Mouse (Mus musculus): Measurements from ENCODE around the gene Sh2d1a. TPM values are rescaled to one million over a fixed set of nuclear protein-coding genes. Genes with fewer than 3 reads are reported as not detected.

Sh2d1a gene
- polyA plus RNA-seq, 1 experiment from 2014 or later = not detected

DNA sequence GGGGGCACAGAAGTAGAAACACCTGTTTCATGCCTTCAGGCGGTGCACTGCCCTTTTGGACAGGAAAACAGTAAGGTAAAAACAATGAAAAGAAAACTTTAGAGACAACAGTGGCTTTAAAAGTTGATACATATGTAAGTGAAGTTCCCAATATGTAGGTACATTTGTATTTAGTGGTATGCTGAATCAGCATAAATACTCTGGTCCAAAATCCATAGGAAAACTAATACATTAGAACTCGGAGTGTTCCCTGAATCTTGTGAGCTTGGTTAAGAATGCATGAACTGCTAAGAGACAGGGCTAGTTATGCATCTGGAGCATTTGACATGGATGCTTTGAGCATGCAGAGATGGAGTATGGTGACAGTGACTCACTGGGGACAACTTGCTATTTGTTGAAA lies 20.6 kb downstream of the Sh2d1a start:
- no peak overlapping the region for H3K4me2 ChIP-seq (ENCODE audit: low read length)
- H3K27me3 ChIP-seq (ENCODE audit: control insufficient read depth, insufficient read depth, low read length) = no peaks in the 10 kb centered on the region
- H3K4me3 ChIP-seq (ENCODE audit: control insufficient read depth in 1 of 2, insufficient read depth in 1 of 2, low read depth in 1 of 2, low read length in 2 of 2) = no peak overlapping the region
- no peaks in the 10 kb centered on the region for H3K36me3 ChIP-seq (ENCODE audit: control insufficient read depth, insufficient read depth, low read length)
- H3K9ac ChIP-seq (ENCODE audit: low read length) = no peak overlapping the region
- H3K4me1 ChIP-seq (ENCODE audit: control insufficient read depth in 2 of 2, insufficient read depth in 2 of 2, low read length in 2 of 2) = no peaks in the 10 kb centered on the region
- 78% methylated on average over 2 of the region's 2 CpGs for WGBS
- H3K27ac ChIP-seq (replicated peaks in 1 of 2; ENCODE audit: control insufficient read depth in 1 of 2, insufficient read depth in 1 of 2, low read depth in 2 of 2, low read length in 2 of 2) = no peak overlapping the region
- ATAC-seq (ENCODE audit: insufficient number of reproducible peaks, insufficient read depth, low FRiP score, low read depth) = no peak
- H3K9me3 ChIP-seq (ENCODE audit: control insufficient read depth, low read length) = no peaks in the 10 kb centered on the region

DNA sequence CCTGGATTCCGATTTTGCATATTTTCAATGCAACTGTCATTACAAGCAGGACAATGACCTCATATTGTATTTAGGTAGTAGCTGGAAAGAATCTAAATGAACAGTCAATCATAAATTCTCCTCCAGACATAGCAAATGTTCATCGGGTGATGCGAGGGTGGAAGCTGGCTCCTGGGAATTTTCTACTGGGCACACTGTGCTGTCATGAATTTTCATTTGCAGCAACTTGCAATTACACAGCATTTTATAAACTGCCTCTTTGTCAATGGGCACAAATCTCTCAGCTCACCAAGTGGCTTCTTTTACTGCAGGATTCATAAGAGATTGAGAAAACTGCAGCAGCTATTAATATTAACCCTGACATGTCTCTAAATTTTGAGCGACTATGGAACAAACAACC lies 28.4 kb downstream of the Sh2d1a start:
- Histone ChIP-seq H3K27ac (replicated peaks in 1 of 2; ENCODE audit: control insufficient read depth in 1 of 2, insufficient read depth in 1 of 2, low read depth in 2 of 2, low read length in 2 of 2) (no peak overlapping the region), H3K9ac (ENCODE audit: low read length) (no peak overlapping the region), H3K36me3 (ENCODE audit: control insufficient read depth, insufficient read depth, low read length) (no peaks in the 10 kb centered on the region), H3K4me3 (ENCODE audit: control insufficient read depth in 1 of 2, insufficient read depth in 1 of 2, low read depth in 1 of 2, low read length in 2 of 2) (no peak overlapping the region), H3K4me1 (ENCODE audit: control insufficient read depth in 2 of 2, insufficient read depth in 2 of 2, low read length in 2 of 2) (no peaks in the 10 kb centered on the region), H3K4me2 (ENCODE audit: low read length) (no peak overlapping the region), H3K27me3 (ENCODE audit: control insufficient read depth, insufficient read depth, low read length) (no peaks in the 10 kb centered on the region), H3K9me3 (ENCODE audit: control insufficient read depth, low read length) (no peaks in the 10 kb centered on the region)
- 78% methylated on average over 4 of the region's 4 CpGs for WGBS
- ATAC-seq (ENCODE audit: insufficient number of reproducible peaks, insufficient read depth, low FRiP score, low read depth) = no peak

DNA sequence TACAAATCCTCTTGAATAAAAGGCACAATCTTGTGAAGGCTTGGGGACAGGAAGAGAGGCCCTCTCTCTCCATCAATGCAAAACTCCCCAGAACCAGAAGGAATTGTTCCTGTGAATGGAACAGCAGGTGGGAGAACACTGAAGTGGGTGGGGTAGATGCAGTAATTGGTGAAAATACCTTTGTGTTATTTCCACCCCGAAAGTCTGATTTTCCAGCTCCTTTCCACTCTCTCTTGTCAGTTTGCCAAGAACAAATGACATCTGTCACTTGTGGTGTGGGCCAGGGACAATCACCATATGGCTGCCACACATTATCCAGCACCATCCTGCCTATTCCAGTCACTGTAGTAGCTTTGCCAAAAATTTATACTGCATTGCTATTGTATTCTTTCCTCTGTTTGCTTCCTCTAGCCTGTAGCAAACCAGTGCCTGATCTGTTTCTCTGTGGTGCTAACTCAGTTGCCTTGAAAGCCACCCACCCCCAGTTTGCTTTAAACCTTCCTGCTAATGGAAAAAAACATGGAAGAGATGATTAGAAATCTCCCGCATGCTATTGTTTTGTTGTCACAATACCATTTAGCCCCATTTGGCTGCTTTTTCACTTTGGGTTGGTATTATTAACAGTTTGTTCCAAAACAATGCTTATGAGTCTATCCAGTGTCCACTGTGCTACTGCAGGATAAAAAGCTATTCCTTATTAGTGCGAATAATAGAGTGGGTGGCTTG lies 37.9 kb downstream of the Sh2d1a start:
- peak overlapping the region; percentile 56 for H3K4me2 ChIP-seq (ENCODE audit: low read length)
- H3K9ac ChIP-seq (ENCODE audit: low read length) = peak overlapping the region; percentile 54; the same call in 1 of the 2 replicates
- ATAC-seq (ENCODE audit: insufficient number of reproducible peaks, insufficient read depth, low FRiP score, low read depth) = no peak
- H3K4me3 ChIP-seq (ENCODE audit: control insufficient read depth in 1 of 2, insufficient read depth in 1 of 2, low read depth in 1 of 2, low read length in 2 of 2) = peak overlapping the region in 1 of 2 experiments; percentile 33; a peak in 2 of 4 replicates
- H3K27me3 ChIP-seq (ENCODE audit: control insufficient read depth, insufficient read depth, low read length) = no peaks in the 10 kb centered on the region
- H3K9me3 ChIP-seq (ENCODE audit: control insufficient read depth, low read length) = no peaks in the 10 kb centered on the region
- no peaks in the 10 kb centered on the region for H3K4me1 ChIP-seq (ENCODE audit: control insufficient read depth in 2 of 2, insufficient read depth in 2 of 2, low read length in 2 of 2)
- WGBS = 28% methylated on average over 3 of the region's 3 CpGs
- H3K36me3 ChIP-seq (ENCODE audit: control insufficient read depth, insufficient read depth, low read length) = no peaks in the 10 kb centered on the region
- no peak overlapping the region for H3K27ac ChIP-seq (replicated peaks in 1 of 2; ENCODE audit: control insufficient read depth in 1 of 2, insufficient read depth in 1 of 2, low read depth in 2 of 2, low read length in 2 of 2)

DNA sequence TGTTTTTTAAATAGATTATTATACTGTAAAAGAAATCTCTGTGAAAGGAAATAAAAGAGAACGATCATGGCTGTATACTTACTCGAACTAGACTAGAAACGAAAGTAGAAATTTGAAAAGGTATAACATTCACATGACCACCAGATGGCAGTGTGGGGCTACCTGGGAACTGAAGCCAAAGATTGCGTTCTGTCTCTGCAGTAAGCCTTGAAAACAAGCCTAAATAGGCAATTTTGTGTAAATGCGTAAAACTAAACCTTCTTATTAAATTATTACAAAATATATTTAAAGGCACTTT lies 38.5 kb downstream of the Sh2d1a start:
- Histone ChIP-seq H3K4me3 (ENCODE audit: control insufficient read depth in 1 of 2, insufficient read depth in 1 of 2, low read depth in 1 of 2, low read length in 2 of 2) (peak overlapping the region in 1 of 2 experiments; percentile 33; a peak in 2 of 4 replicates), H3K4me2 (ENCODE audit: low read length) (peak overlapping the region; percentile 56), H3K9ac (ENCODE audit: low read length) (peak overlapping the region; percentile 54; the same call in 1 of the 2 replicates), H3K9me3 (ENCODE audit: control insufficient read depth, low read length) (no peaks in the 10 kb centered on the region), H3K4me1 (ENCODE audit: control insufficient read depth in 2 of 2, insufficient read depth in 2 of 2, low read length in 2 of 2) (no peaks in the 10 kb centered on the region), H3K27me3 (ENCODE audit: control insufficient read depth, insufficient read depth, low read length) (no peaks in the 10 kb centered on the region), H3K36me3 (ENCODE audit: control insufficient read depth, insufficient read depth, low read length) (no peaks in the 10 kb centered on the region), H3K27ac (replicated peaks in 1 of 2; ENCODE audit: control insufficient read depth in 1 of 2, insufficient read depth in 1 of 2, low read depth in 2 of 2, low read length in 2 of 2) (no peak overlapping the region)
- 31% methylated on average over 5 of the region's 5 CpGs for WGBS
- ATAC-seq (ENCODE audit: insufficient number of reproducible peaks, insufficient read depth, low FRiP score, low read depth) = no peak

DNA sequence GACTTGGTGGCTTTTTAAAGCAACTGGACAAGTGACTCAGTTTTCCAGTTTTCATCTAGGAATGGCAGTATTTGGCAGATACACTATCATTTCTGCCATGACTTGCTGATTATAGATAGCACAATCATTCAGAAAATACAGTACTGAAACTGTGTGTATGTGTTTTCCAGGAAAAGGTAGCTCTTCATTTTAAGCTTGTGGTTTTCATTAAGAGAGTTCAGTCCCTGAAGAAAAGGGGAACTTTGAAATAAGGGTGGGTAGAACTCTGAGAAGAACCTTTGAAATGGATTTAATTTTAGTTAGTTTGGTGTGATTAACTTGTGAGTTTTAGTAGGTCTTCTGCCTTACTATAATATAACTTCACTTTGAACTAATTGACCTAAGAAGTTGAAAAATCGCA lies 42.8 kb downstream of the Sh2d1a start:
- ATAC-seq (ENCODE audit: insufficient number of reproducible peaks, insufficient read depth, low FRiP score, low read depth) = no peak
- H3K4me1 ChIP-seq (ENCODE audit: control insufficient read depth in 2 of 2, insufficient read depth in 2 of 2, low read length in 2 of 2) = no peaks in the 10 kb centered on the region

DNA sequence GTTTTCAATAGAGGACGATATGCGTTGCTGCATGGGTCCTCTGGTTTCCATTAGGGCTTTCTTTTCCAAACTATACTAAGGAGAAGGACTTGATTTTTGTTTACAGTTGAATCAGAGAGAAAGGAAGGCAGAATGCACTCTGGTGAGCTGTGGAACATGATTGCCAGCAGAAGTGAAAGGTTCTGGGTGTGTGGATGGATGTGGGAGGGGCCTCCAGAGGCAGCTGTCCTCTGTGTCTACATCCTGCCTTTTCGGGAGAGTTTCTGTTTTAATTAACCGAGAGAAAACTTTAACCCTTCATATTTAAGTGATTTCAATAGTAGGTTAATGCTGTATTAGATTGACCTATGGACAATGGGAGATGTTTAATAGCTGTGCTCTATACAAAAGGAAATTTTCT lies 46.3 kb downstream of the Sh2d1a start:
- H3K36me3 ChIP-seq (ENCODE audit: control insufficient read depth, insufficient read depth, low read length) = no peaks in the 10 kb centered on the region
- no peak overlapping the region for H3K9ac ChIP-seq (ENCODE audit: low read length)
- ATAC-seq (ENCODE audit: insufficient number of reproducible peaks, insufficient read depth, low FRiP score, low read depth) = no peak
- H3K4me1 ChIP-seq (ENCODE audit: control insufficient read depth in 2 of 2, insufficient read depth in 2 of 2, low read length in 2 of 2) = no peaks in the 10 kb centered on the region
- H3K9me3 ChIP-seq (ENCODE audit: control insufficient read depth, low read length) = no peaks in the 10 kb centered on the region
- no peak overlapping the region for H3K27ac ChIP-seq (replicated peaks in 1 of 2; ENCODE audit: control insufficient read depth in 1 of 2, insufficient read depth in 1 of 2, low read depth in 2 of 2, low read length in 2 of 2)
- no peak overlapping the region for H3K4me3 ChIP-seq (ENCODE audit: control insufficient read depth in 1 of 2, insufficient read depth in 1 of 2, low read depth in 1 of 2, low read length in 2 of 2)
- H3K4me2 ChIP-seq (ENCODE audit: low read length) = no peak overlapping the region
- WGBS = 65% methylated on average over 4 of the region's 4 CpGs
- no peaks in the 10 kb centered on the region for H3K27me3 ChIP-seq (ENCODE audit: control insufficient read depth, insufficient read depth, low read length)

More for the DNA sequence above, 42.8 kb downstream of the Sh2d1a start:
- Histone ChIP-seq H3K36me3 (ENCODE audit: control insufficient read depth, insufficient read depth, low read length) (no peaks in the 10 kb centered on the region), H3K27ac (replicated peaks in 1 of 2; ENCODE audit: control insufficient read depth in 1 of 2, insufficient read depth in 1 of 2, low read depth in 2 of 2, low read length in 2 of 2) (no peak overlapping the region), H3K27me3 (ENCODE audit: control insufficient read depth, insufficient read depth, low read length) (no peaks in the 10 kb centered on the region), H3K4me2 (ENCODE audit: low read length) (no peak overlapping the region), H3K4me3 (ENCODE audit: control insufficient read depth in 1 of 2, insufficient read depth in 1 of 2, low read depth in 1 of 2, low read length in 2 of 2) (no peak overlapping the region), H3K9me3 (ENCODE audit: control insufficient read depth, low read length) (no peaks in the 10 kb centered on the region), H3K9ac (ENCODE audit: low read length) (no peak overlapping the region)
- WGBS = 75% methylated on average over 1 of the region's 1 CpGs

DNA sequence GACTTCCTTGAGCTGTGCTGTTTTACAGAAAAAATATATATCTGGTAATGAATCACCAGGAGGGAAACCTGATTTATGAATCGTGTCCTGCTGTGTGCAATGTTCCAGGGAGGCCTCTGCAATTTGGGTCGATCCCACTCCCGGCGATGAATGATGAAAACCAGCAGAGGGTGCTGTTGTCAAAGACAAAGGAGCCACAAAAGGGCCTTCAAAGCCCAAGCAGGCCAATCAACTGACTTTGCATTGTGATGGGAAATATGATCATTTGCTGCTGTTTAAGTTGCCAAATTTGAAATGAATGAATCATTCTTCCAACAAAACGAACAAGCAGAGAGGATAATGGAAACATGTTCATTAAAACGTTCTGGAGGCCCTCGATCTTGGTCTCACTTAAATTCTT lies 55.0 kb downstream of the Sh2d1a start:
- no peaks in the 10 kb centered on the region for H3K4me1 ChIP-seq (ENCODE audit: control insufficient read depth in 2 of 2, insufficient read depth in 2 of 2, low read length in 2 of 2)
- no peaks in the 10 kb centered on the region for H3K27me3 ChIP-seq (ENCODE audit: control insufficient read depth, insufficient read depth, low read length)
- no peak overlapping the region for H3K4me2 ChIP-seq (ENCODE audit: low read length)
- H3K9ac ChIP-seq (ENCODE audit: low read length) = no peak overlapping the region
- H3K36me3 ChIP-seq (ENCODE audit: control insufficient read depth, insufficient read depth, low read length) = no peaks in the 10 kb centered on the region
- 27% methylated on average over 7 of the region's 7 CpGs for WGBS
- ATAC-seq (ENCODE audit: insufficient number of reproducible peaks, insufficient read depth, low FRiP score, low read depth) = no peak
- H3K4me3 ChIP-seq (ENCODE audit: control insufficient read depth in 1 of 2, insufficient read depth in 1 of 2, low read depth in 1 of 2, low read length in 2 of 2) = no peak overlapping the region
- H3K27ac ChIP-seq (replicated peaks in 1 of 2; ENCODE audit: control insufficient read depth in 1 of 2, insufficient read depth in 1 of 2, low read depth in 2 of 2, low read length in 2 of 2) = no peak overlapping the region
- H3K9me3 ChIP-seq (ENCODE audit: control insufficient read depth, low read length) = no peaks in the 10 kb centered on the region

DNA sequence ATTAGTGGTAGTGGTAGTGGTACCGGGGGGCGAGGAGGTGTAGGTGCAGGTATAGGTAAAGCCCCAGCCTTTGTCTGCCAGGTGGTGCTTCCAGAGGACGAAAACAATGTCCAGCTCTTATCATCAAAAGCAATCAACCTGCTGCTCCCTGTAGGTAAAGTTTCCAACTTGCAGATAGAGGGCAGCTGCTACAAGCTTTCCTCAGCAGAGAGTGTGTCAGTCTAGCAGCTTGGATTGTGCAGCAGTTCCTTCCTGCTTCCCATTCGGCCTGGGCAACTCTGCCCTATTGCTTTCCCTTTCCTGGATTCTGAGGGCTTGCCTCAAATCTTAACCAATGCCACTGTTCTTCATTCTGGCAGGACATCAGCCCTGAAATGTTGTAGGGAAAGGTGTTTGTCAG lies 56.4 kb downstream of the Sh2d1a start:
- Histone ChIP-seq H3K9ac (ENCODE audit: low read length) (no peak overlapping the region), H3K27ac (replicated peaks in 1 of 2; ENCODE audit: control insufficient read depth in 1 of 2, insufficient read depth in 1 of 2, low read depth in 2 of 2, low read length in 2 of 2) (no peak overlapping the region), H3K36me3 (ENCODE audit: control insufficient read depth, insufficient read depth, low read length) (no peaks in the 10 kb centered on the region), H3K4me1 (ENCODE audit: control insufficient read depth in 2 of 2, insufficient read depth in 2 of 2, low read length in 2 of 2) (no peaks in the 10 kb centered on the region), H3K4me2 (ENCODE audit: low read length) (no peak overlapping the region), H3K4me3 (ENCODE audit: control insufficient read depth in 1 of 2, insufficient read depth in 1 of 2, low read depth in 1 of 2, low read length in 2 of 2) (no peak overlapping the region), H3K27me3 (ENCODE audit: control insufficient read depth, insufficient read depth, low read length) (no peaks in the 10 kb centered on the region), H3K9me3 (ENCODE audit: control insufficient read depth, low read length) (no peaks in the 10 kb centered on the region)
- 65% methylated on average over 4 of the region's 4 CpGs for WGBS
- no peak for ATAC-seq (ENCODE audit: insufficient number of reproducible peaks, insufficient read depth, low FRiP score, low read depth)
